Mouse (Mus musculus) forebrain, embryonic 12.5 days (tissue): ENCODE measurements around the gene Ces1g. TPM values are rescaled to one million over a fixed set of nuclear protein-coding genes. Genes with fewer than 3 reads are reported as not detected.

Experiments
- ATAC-seq: fragments of 200-750 bp; cut with Nextera tagmentation; 2 replicates; pipeline ENCODE4 v1.8.0; 2017; ENCODE audit warnings: moderate TSS enrichment; ENCODE audit not compliant: low FRiP score
- H3K27ac ChIP-seq: fragments of 300-500 bp; sonication (generic); 2 replicates; pipeline ENCODE4 v1.5.1; 2016; ENCODE audit warnings: mild to moderate bottlenecking
- H3K27me3 ChIP-seq: fragments of 300-500 bp; sonication (generic); 2 replicates; pipeline ENCODE4 v1.6.1; 2016; ENCODE audit warnings: mild to moderate bottlenecking
- H3K36me3 ChIP-seq: fragments of 300-500 bp; sonication (generic); replicated peaks from 2 replicates; pipeline ENCODE4 v1.6.1; 2016; ENCODE audit warnings: mild to moderate bottlenecking
- H3K4me1 ChIP-seq: fragments of 300-500 bp; sonication (generic); 2 replicates; pipeline ENCODE4 v1.6.1; 2016
- H3K4me2 ChIP-seq: fragments of 300-500 bp; sonication (generic); 2 replicates; pipeline ENCODE4 v1.6.1; 2016; ENCODE audit warnings: mild to moderate bottlenecking, moderate library complexity
- H3K4me3 ChIP-seq: fragments of 300-500 bp; sonication (generic); replicated peaks from 2 replicates; pipeline ENCODE4 v1.5.1; 2016; ENCODE audit warnings: mild to moderate bottlenecking
- H3K9ac ChIP-seq: fragments of 300-500 bp; sonication (generic); 2 replicates; pipeline ENCODE4 v1.6.1; 2016; ENCODE audit warnings: mild to moderate bottlenecking
- H3K9me3 ChIP-seq: fragments of 300-500 bp; sonication (generic); 2 replicates; pipeline ENCODE4 v1.6.1; 2016
- WGBS: fragments of 180-500 bp; shearing (Covaris S2); methylation state at CpG from one replicate; pipeline ENCODE4 v1.1.7; 2016; 5-methylcytosine and 5-hydroxymethylcytosine counted together
- polyA plus RNA-seq: library from polyadenylated mRNA; unstranded; fragments of >200 nt; fragmentation: Nextera tagmentation; extraction: Ambion mirVana; gene quantifications from 2 replicates; pipeline ENCODE4 v1.2.1, GENCODE M21; 2016

The Ces1g gene
- not detected in 2 replicates for polyA plus RNA-seq

DNA sequence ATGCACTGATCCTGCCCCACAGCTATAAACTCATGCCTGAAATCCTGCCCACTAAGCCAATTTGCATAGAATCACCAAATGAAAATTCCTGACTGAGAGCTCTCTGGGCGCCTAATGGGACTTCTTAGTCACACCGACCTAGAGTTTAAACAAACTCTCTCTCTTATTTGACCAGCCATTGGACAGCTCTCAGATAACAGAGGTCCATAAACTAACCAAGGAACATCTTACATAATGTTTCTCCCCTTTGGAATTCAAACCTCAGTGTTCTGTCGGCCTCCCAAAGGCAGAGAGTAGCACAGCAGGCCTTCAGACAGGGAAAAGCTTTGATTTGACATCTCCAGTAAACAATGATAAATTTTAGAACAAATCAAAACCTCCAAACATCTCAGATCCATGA is at the start of gene Ces1g:
Gene Ces1g, minus strand, starts transcription at position 102 of the 400 bp plus-strand sequence.
- Histone ChIP-seq H3K36me3 (no peaks in the 10 kb centered on the region), H3K27me3 (no peaks in the 10 kb centered on the region), H3K9ac (no peak within 1 kb of the TSS), H3K27ac (no peak within 1 kb of the TSS), H3K4me3 (no peak within 1 kb of the TSS), H3K4me2 (no peak within 1 kb of the TSS), H3K9me3 (no peaks in the 10 kb centered on the region), H3K4me1 (no peaks in the 10 kb centered on the region)
- no peak for ATAC-seq
- WGBS: 68% methylated on average over 3 of the region's 3 CpGs

DNA sequence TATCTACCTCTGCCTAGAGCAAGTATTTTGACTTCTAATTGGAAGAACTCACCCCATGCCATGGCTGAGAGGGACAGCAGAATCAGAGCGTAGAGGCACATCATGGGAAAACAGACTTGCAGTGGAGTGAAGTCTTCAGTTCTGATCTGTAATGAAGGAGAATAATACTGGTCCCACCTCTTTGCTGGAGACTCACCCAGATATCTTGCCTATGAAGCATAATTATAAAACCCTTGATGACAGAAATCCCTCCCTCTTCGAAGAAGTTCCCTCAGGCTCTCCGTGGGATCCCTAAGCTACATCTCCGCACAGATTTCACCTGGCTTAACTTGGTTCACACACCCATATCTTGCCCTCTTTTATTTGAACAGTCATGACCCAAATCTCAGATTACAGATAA is 42.5 kb upstream of the Ces1g start, which contains the start of gene Ces1h:
Gene Ces1h, minus strand, starts transcription at position 101 of the 400 bp plus-strand sequence.
- ATAC-seq: no peak
- no peaks in the 10 kb centered on the region for H3K36me3 ChIP-seq
- H3K9ac ChIP-seq: no peak within 1 kb of the TSS
- H3K27ac ChIP-seq: no peak within 1 kb of the TSS
- no peaks in the 10 kb centered on the region for H3K9me3 ChIP-seq
- H3K27me3 ChIP-seq: no peaks in the 10 kb centered on the region
- no peaks in the 10 kb centered on the region for H3K4me1 ChIP-seq
- H3K4me2 ChIP-seq: no peak within 1 kb of the TSS
- 92% methylated on average over 4 of the region's 4 CpGs for WGBS
- H3K4me3 ChIP-seq: no peak within 1 kb of the TSS

DNA sequence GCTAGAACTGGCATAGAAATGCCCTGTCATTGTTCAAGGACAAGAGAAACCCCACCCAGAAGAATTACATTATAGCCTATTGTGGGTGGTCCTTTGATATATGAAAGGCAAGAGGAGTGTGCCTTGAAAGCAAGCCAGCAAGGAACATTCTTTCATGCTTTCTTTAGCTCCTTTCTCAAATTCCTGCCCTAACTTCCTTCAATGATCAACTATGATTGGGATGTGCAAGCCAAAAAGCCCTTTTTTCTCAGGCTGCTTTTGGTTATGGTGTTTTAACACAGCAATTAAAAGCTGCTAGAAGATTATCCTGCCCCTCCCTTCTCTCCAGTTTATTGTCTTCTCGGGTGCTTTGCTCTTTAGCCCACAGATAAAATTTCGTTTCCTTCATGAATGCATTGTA is 32.4 kb upstream of the Ces1g start:
- Histone ChIP-seq H3K27ac (no peak overlapping the region), H3K36me3 (no peaks in the 10 kb centered on the region), H3K27me3 (no peaks in the 10 kb centered on the region), H3K4me2 (no peak overlapping the region), H3K4me3 (no peak overlapping the region), H3K4me1 (peaks cover 14% of the 10 kb centered on the region; the same call in 1 of the 2 replicates), H3K9me3 (no peaks in the 10 kb centered on the region), H3K9ac (no peak overlapping the region)
- ATAC-seq: no peak
- 16% methylated on average over 2 of the region's 2 CpGs for WGBS

DNA sequence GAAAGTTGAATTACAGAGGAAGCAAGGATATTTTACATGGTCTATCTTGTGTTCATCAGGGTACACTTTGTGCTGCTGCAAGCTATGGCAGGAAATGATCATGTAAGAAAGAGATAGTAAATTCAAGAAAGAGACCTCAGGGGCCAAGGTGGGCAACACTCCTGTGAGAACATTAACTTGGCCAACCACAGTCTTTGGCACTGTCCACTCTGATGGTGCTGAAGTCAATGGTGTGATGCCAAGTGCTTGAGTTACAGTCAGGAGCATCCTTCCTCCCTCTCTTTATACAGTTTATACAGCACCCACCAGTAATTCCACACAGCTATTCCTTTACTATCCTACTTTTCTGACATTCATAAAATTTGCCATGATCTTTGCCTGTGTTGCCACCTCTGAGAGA is 23.0 kb upstream of the Ces1g start:
- no peak overlapping the region for H3K9ac ChIP-seq
- H3K9me3 ChIP-seq: no peaks in the 10 kb centered on the region
- H3K4me3 ChIP-seq: no peak overlapping the region
- no peak overlapping the region for H3K4me2 ChIP-seq
- no peaks in the 10 kb centered on the region for H3K36me3 ChIP-seq
- no peaks in the 10 kb centered on the region for H3K4me1 ChIP-seq
- H3K27me3 ChIP-seq: no peaks in the 10 kb centered on the region
- no peak for ATAC-seq
- H3K27ac ChIP-seq: no peak overlapping the region

DNA sequence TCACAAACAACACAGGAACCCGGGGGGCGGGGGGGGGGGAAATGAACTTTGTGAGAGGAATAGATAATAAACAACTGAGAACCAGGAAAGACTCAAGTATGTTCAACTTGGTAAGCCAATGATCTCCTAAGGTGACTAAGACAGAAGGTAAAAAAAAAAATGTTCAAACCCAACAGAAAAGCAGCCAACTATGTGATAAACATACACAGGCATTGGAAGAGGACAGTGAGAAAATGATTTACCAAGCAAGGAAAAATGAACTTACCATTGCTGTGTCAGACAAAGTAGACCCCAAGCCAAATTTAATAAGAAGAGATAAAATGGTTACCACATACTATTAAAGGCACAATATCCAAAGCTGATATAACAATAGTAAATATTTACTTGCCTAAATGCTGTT is 2.4 kb upstream of the Ces1g start:
- H3K27me3 ChIP-seq: no peaks in the 10 kb centered on the region
- no peak overlapping the region for H3K4me2 ChIP-seq
- 94% methylated on average over 2 of the region's 2 CpGs for WGBS
- H3K4me3 ChIP-seq: no peak overlapping the region
- no peak overlapping the region for H3K27ac ChIP-seq
- H3K9ac ChIP-seq: no peak overlapping the region
- no peaks in the 10 kb centered on the region for H3K4me1 ChIP-seq
- ATAC-seq: no peak
- H3K36me3 ChIP-seq: no peaks in the 10 kb centered on the region
- H3K9me3 ChIP-seq: no peaks in the 10 kb centered on the region

DNA sequence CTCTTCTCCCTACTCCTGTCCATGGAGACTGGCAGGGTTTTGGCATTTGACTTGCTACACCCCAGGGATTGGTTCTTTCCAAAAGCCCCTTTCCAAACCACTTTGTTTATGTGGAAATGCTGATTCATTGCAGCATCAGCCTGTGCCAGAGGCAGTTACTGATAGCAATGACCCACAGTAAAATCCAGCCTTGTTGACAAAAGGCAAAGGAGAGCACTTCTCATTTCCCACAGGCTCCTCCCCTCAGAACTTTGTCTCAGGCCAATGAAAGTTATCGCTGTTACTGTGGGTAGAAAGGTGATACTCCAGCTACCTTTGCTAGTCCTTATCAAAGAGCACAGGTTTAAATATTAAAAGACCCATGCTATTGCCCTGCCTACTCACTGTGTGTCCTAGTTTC is 4.4 kb downstream of the Ces1g start:
- Histone ChIP-seq H3K27ac (no peak overlapping the region), H3K27me3 (no peaks in the 10 kb centered on the region), H3K9ac (no peak overlapping the region), H3K36me3 (no peaks in the 10 kb centered on the region), H3K4me2 (no peak overlapping the region), H3K4me1 (no peaks in the 10 kb centered on the region), H3K9me3 (no peaks in the 10 kb centered on the region), H3K4me3 (no peak overlapping the region)
- ATAC-seq: no peak
- 86% methylated on average over 1 of the region's 1 CpGs for WGBS

DNA sequence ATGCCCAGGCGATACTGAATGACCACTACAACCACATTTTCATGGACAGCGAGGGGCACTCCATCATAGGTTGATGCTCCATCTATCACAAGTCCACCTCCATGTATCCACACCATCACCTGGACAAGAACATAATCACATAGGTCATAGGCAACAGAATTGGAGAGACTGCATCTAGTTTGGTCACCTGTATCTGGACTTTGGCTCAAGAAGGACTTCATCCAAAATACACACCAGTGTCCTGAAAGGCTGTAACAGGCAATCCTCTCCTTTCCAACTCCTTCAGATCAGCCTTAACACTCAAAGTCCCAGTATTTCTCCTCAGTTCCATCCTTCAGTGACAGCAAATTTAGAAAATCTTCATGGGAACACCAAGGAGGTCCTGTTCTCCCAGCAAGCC is 6.0 kb downstream of the Ces1g start:
- Histone ChIP-seq H3K36me3 (no peaks in the 10 kb centered on the region), H3K4me2 (no peak overlapping the region), H3K27ac (no peak overlapping the region), H3K27me3 (no peaks in the 10 kb centered on the region), H3K4me1 (no peaks in the 10 kb centered on the region), H3K4me3 (no peak overlapping the region), H3K9me3 (no peaks in the 10 kb centered on the region), H3K9ac (no peak overlapping the region)
- no peak for ATAC-seq
- 89% methylated on average over 2 of the region's 2 CpGs for WGBS

DNA sequence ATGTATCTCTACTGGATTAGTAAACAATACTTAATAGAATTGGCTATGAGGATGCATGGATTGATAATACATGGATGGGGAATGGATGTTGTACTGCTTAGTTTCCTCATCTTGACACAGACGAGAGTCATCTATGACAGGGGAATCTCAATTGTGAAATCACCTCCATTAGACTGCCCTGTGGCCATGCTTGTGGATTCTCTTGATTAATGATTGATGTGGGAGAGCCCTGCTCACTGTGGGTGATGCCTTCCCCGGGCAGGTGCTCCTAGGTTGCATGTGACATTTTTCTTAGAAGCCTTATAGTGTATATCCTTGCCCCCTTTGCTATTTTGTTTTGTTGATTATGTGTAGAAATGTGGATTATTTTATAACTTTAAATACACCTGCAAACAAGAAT is 12.0 kb downstream of the Ces1g start:
- WGBS: 89% methylated on average over 2 of the region's 2 CpGs
- H3K4me1 ChIP-seq: no peaks in the 10 kb centered on the region
- no peak for ATAC-seq
- no peaks in the 10 kb centered on the region for H3K36me3 ChIP-seq
- no peaks in the 10 kb centered on the region for H3K9me3 ChIP-seq
- H3K4me3 ChIP-seq: no peak overlapping the region
- no peak overlapping the region for H3K27ac ChIP-seq
- H3K9ac ChIP-seq: no peak overlapping the region
- no peaks in the 10 kb centered on the region for H3K27me3 ChIP-seq
- no peak overlapping the region for H3K4me2 ChIP-seq

DNA sequence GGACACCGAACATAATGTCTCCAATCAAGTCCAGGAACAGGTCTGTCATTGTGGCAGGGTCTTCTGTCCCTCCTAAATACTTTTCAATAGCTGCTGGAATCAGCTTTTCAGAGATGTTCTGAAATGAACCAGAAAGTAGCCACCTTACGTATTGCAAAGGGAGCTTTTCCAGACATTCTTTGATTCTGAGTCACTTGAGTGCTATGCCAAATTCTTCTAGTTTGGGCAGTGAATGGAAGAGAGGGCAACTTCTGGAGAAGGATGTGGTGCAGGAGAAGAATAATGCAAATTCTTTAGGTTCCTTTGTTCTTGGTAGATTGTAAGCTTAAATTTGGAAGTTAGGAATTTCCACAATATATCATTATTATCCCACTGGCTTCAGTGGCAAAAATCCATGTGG is 20.1 kb downstream of the Ces1g start:
- 86% methylated on average over 2 of the region's 2 CpGs for WGBS
- no peak for ATAC-seq
- no peak overlapping the region for H3K4me2 ChIP-seq
- H3K27ac ChIP-seq: no peak overlapping the region
- H3K9me3 ChIP-seq: no peaks in the 10 kb centered on the region
- H3K4me1 ChIP-seq: no peaks in the 10 kb centered on the region
- H3K36me3 ChIP-seq: no peaks in the 10 kb centered on the region
- H3K27me3 ChIP-seq: no peaks in the 10 kb centered on the region
- no peak overlapping the region for H3K9ac ChIP-seq
- H3K4me3 ChIP-seq: no peak overlapping the region

DNA sequence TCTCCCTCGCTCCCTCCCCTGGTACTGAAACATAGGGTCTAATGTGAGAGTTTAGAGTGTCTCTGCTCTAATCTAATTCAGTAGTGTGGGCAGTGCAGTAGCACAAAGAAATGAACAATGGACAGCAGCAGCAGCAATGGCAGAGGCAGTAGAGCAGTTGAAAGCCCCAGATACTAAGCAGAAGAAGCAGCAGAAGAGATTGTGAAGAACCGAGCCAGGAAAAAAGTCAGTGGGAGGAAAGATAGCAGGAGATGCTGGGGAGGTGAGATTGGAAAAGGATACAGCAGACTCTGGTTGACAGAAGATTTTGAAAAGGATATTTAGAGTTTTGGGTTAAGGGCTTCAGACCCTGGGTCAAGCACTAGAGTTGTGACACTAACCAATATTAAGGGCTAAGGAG is 21.6 kb downstream of the Ces1g start:
- Histone ChIP-seq H3K9ac (no peak overlapping the region), H3K27ac (no peak overlapping the region), H3K9me3 (no peaks in the 10 kb centered on the region), H3K27me3 (no peaks in the 10 kb centered on the region), H3K4me2 (no peak overlapping the region), H3K36me3 (no peaks in the 10 kb centered on the region), H3K4me1 (no peaks in the 10 kb centered on the region), H3K4me3 (no peak overlapping the region)
- 89% methylated on average over 2 of the region's 2 CpGs for WGBS
- no peak for ATAC-seq

DNA sequence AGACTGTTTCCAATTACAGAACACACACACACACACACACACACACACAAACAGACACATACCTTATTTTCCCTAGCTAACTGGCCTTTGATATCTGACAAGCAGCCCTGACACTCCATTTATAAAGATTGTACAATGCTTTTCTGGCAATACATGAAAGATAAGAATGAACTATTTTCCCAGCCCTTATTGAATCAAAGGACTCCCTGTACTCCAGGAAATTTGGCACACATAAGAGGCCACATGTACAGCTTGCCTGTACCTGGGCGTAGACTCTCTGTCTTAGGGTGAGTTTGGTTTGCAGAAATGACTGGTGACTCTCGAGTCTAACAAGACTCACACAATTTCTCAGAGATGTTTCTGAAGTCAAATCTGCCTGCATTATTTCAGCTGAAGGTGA is 53.2 kb downstream of the Ces1g start:
- Histone ChIP-seq H3K27ac (no peak overlapping the region), H3K4me1 (no peaks in the 10 kb centered on the region), H3K9ac (no peak overlapping the region), H3K36me3 (no peaks in the 10 kb centered on the region), H3K4me2 (no peak overlapping the region), H3K9me3 (no peaks in the 10 kb centered on the region), H3K27me3 (no peaks in the 10 kb centered on the region), H3K4me3 (no peak overlapping the region)
- 86% methylated on average over 2 of the region's 2 CpGs for WGBS
- no peak for ATAC-seq

DNA sequence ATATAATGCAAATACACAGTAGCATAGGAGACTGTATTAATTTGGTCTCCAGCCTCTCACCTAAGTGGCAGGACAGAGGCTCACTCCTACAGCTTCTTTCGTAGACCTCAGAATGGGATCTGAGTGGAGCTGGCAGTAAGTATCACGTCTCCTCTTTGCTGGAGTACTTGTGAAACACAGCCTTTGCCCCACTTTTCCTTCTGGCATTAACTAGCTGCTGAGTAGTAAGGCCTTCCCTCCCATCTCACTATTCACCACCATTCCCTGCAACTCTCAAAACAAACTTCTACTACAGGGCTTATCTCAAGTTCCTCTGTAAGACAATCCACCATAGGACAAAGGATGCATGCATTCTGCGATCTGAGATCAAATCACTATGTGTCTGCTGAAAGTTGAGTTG is 54.8 kb downstream of the Ces1g start:
- no peak overlapping the region for H3K4me2 ChIP-seq
- 85% methylated on average over 3 of the region's 3 CpGs for WGBS
- no peak overlapping the region for H3K9ac ChIP-seq
- no peaks in the 10 kb centered on the region for H3K4me1 ChIP-seq
- H3K27me3 ChIP-seq: no peaks in the 10 kb centered on the region
- no peak for ATAC-seq
- no peaks in the 10 kb centered on the region for H3K36me3 ChIP-seq
- H3K4me3 ChIP-seq: no peak overlapping the region
- H3K27ac ChIP-seq: no peak overlapping the region
- H3K9me3 ChIP-seq: no peaks in the 10 kb centered on the region

DNA sequence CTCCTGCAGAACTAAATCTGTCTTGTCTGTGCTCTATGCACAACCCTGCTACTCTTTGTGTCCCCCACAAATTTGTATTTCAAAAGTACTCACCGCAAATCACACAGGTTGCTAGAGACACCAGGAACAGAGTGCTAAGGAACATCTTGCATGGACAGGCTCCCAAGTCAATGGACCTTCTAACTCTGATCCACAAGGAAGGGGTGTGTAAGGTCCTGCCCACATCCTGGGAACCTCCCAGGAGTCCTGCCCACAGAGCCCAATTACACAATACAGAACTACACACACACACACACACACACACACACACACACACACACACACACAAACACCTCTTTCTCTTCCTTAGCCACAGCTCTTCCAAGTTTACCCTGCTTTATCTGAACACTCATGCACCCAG is 57.6 kb downstream of the Ces1g start, which contains the start of gene Ces1f:
Gene Ces1f, minus strand, starts transcription at position 192 of the 400 bp plus-strand sequence.
- WGBS: 100% methylated on average over 1 of the region's 1 CpGs
- H3K9me3 ChIP-seq: no peaks in the 10 kb centered on the region
- H3K4me1 ChIP-seq: no peaks in the 10 kb centered on the region
- no peak within 1 kb of the TSS for H3K9ac ChIP-seq
- H3K36me3 ChIP-seq: no peaks in the 10 kb centered on the region
- H3K4me2 ChIP-seq: no peak within 1 kb of the TSS
- ATAC-seq: no peak
- H3K4me3 ChIP-seq: no peak within 1 kb of the TSS
- H3K27me3 ChIP-seq: no peaks in the 10 kb centered on the region
- H3K27ac ChIP-seq: no peak within 1 kb of the TSS
